Mouse (Mus musculus) splenic B cell, adult 2 months (primary cell): ENCODE data around the gene Mindy4b-ps.

Experiments
- DNase-seq: peaks from one replicate; pipeline ENCODE4 v3.0.0-alpha.2; 2011; ENCODE audit warnings: low read depth, low spot score
- H3K27me3 ChIP-seq: 2 replicates; pipeline ENCODE4 v1.6.1; 2012; ENCODE audit warnings: mild to moderate bottlenecking, low read length, moderate library complexity, mixed read lengths; ENCODE audit not compliant: control insufficient read depth, poor library complexity, insufficient read depth, severe bottlenecking
- H3K36me3 ChIP-seq: 2 replicates; pipeline ENCODE4 v1.6.1; 2012; ENCODE audit warnings: mild to moderate bottlenecking, low read length, moderate library complexity, mixed read lengths; ENCODE audit not compliant: control insufficient read depth, poor library complexity, insufficient read depth, severe bottlenecking

Mindy4b-ps gene

GRCm38 (mm10) chr3:58808636-58809035 is 13.5 kb downstream of the Mindy4b-ps start:
- no peaks in the 10 kb centered on the region for H3K36me3 ChIP-seq
- no peaks in the 10 kb centered on the region for H3K27me3 ChIP-seq
- no peak for DNase-seq

DNA sequence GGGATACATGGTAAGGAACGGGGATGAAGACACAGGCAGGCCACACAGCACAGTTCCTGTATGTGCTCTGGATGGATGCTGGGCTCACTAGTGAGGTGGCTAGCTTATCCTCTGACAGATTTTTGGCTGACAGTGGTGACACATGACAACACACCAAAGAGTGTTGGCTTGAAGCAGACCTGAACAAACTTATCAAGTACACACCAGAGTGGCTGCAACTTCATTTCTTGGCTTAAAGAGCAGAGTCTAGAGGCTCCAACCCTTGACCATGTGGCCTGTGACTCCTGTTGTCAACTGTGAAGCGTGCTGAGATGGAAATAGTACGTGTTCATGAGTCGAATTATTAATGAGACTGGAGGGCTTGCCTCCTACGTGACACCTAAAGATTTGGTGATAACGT is 17.4 kb downstream of the Mindy4b-ps start:
- H3K27me3 ChIP-seq: no peaks in the 10 kb centered on the region
- H3K36me3 ChIP-seq: no peaks in the 10 kb centered on the region
- DNase-seq: no peak

GRCm38 (mm10) chr3:58798676-58799075 is 23.4 kb downstream of the Mindy4b-ps start:
- no peak for DNase-seq
- Histone ChIP-seq H3K36me3 (no peaks in the 10 kb centered on the region), H3K27me3 (no peaks in the 10 kb centered on the region)

DNA sequence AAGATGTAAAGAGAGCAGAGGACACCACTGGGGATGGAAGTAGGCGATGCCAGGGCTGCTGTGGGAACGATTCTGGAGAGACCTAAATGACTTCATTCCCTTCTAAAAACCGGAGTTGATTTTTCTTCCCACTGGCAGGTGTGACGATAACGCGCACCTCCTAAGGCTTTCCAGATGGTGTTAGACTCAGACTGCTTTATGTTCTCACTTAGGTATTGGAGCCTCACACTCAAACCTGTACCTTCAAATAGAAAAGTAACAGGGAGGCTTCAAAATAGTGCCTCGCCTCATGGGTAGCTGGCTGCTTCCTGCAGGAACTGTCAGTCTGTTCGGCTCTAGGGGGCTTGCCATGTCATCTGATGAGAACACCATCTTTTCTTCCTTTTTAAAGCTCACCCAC is 23.9 kb downstream of the Mindy4b-ps start:
- no peak for DNase-seq
- Histone ChIP-seq H3K27me3 (no peaks in the 10 kb centered on the region), H3K36me3 (no peaks in the 10 kb centered on the region)

- DNase-seq: no peak
These were observed 32.6 kb downstream of the Mindy4b-ps start for GRCm38 (mm10) chr3:58789473-58789872.

DNA sequence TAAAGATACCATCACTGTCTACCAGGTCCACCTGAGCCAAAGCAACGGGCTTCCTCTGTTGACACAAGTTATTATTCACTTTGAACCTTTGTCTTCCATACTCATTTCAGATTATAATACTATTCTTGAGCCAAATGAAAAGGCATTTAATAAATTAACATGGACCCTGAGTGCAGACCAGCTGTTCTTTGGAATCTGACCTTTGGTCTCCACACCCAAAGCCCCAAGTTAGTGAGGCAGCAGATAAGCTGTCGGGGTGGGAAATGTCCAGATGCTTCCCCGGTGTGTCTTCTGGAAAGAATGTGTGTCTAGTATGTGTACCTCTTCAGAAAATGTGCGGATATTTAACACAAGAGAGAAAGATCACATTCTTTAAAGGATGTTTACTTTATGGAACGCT is 33.1 kb downstream of the Mindy4b-ps start:
- H3K27me3 ChIP-seq: no peaks in the 10 kb centered on the region; the same call in 1 of the 2 replicates
- DNase-seq: no peak
- no peaks in the 10 kb centered on the region for H3K36me3 ChIP-seq

More at GRCm38 (mm10) chr3:58789473-58789872, 32.6 kb downstream of the Mindy4b-ps start:
- H3K27me3 ChIP-seq: no peaks in the 10 kb centered on the region; the same call in 1 of the 2 replicates
- no peaks in the 10 kb centered on the region for H3K36me3 ChIP-seq

- H3K36me3 ChIP-seq: no peaks in the 10 kb centered on the region
- H3K27me3 ChIP-seq: no peaks in the 10 kb centered on the region; the same call in 1 of the 2 replicates
- DNase-seq: peak; percentile 29
These were observed 35.6 kb downstream of the Mindy4b-ps start for GRCm38 (mm10) chr3:58786470-58786869.

GRCm38 (mm10) chr3:58785863-58786262 is 36.2 kb downstream of the Mindy4b-ps start:
- peak; percentile 73 for DNase-seq
- no peaks in the 10 kb centered on the region for H3K27me3 ChIP-seq
- H3K36me3 ChIP-seq: no peaks in the 10 kb centered on the region

- DNase-seq: peak; percentile 73
- no peaks in the 10 kb centered on the region for H3K27me3 ChIP-seq
- H3K36me3 ChIP-seq: no peaks in the 10 kb centered on the region
These were observed 37.7 kb downstream of the Mindy4b-ps start for GRCm38 (mm10) chr3:58784219-58785092.

DNA sequence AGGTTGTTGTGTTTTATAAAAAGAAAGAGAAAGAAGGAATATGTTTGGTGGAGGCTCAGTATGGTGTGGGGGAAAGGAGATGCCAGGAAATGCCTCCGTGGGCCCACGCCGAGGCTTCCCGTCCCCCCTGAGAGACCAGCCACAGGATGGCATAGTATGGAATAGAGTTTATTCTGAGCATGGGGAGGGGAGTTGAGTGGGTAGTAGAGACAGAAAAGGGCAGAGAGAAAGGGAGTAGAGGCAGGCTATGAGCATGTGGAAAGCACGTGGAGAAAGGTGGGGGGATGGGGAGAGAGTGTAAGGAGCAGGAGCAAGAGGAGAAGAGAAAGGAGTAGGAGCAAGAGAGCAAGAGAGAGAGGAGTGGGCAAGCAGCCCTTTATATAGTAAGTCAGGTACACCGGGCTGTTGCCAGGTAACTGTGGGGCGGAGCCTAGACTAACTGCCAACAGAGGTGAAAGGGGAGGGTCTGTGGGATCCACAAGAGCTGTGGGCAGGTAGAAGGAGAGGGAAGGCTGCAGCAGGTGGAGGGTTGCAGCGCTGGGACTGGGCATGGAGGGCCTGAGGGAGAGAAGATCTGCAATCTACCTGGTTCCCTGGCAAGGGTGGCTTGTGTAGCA is 38.4 kb downstream of the Mindy4b-ps start:
- DNase-seq: no peak
- Histone ChIP-seq H3K36me3 (no peaks in the 10 kb centered on the region), H3K27me3 (no peaks in the 10 kb centered on the region)

- no peaks in the 10 kb centered on the region for H3K36me3 ChIP-seq
- H3K27me3 ChIP-seq: no peaks in the 10 kb centered on the region
- no peak for DNase-seq
These were observed 65.7 kb downstream of the Mindy4b-ps start for GRCm38 (mm10) chr3:58756429-58756828.

- H3K36me3 ChIP-seq: no peaks in the 10 kb centered on the region
These were observed 66.3 kb downstream of the Mindy4b-ps start for GRCm38 (mm10) chr3:58755769-58756168.

DNA sequence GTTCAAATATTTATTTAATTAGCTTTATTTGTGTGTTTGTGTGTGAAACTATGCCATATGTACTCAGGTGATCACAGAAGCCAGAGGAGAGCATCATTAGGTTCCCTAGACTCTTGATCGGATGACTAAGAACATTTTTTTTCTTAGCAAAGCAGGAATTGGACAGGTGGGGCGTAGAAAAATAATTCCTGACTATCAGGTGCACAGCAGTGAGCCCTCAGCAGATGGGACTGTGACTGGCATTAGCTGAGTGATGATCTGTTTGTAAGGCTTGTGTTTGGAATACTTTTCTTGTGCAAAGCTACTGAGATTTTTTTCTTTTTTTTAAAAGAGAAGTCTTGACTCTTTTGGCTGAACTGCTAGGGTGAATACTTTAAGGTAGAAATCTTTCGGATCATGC is 67.8 kb downstream of the Mindy4b-ps start:
- Histone ChIP-seq H3K27me3 (no peaks in the 10 kb centered on the region), H3K36me3 (no peaks in the 10 kb centered on the region)
- no peak for DNase-seq

More at GRCm38 (mm10) chr3:58755769-58756168, 66.3 kb downstream of the Mindy4b-ps start:
- no peaks in the 10 kb centered on the region for H3K27me3 ChIP-seq
- no peak for DNase-seq

- Histone ChIP-seq H3K27me3 (no peaks in the 10 kb centered on the region), H3K36me3 (no peaks in the 10 kb centered on the region)
- no peak for DNase-seq
These were observed 70.1 kb downstream of the Mindy4b-ps start for GRCm38 (mm10) chr3:58751818-58752620.

DNA sequence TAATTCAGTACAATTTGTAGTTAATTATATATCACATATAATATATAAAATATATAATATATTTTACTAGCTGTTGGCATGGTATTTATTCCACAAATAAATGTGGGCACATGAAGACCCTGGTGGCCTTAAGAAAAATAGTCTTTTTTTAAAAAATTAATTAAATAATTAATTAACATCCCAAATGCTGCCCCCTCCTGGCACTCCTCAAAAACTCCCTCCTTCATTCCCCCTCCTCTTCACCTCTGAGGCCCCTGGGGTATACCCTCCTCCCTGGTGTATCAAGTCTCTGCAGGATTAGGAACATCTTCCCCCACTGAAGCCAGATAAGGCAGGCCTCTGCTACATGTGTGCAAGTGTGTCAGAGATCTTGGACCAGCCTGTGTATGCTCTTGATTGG is 73.4 kb downstream of the Mindy4b-ps start:
- no peaks in the 10 kb centered on the region for H3K36me3 ChIP-seq

More for the DNA sequence above, 73.4 kb downstream of the Mindy4b-ps start:
- no peaks in the 10 kb centered on the region for H3K27me3 ChIP-seq
- no peak for DNase-seq
